Mouse (Mus musculus): ENCODE measurements around the gene 1700022I11Rik. TPM values are rescaled to one million over a fixed set of nuclear protein-coding genes. Genes with fewer than 3 reads are reported as not detected.

Gene 1700022I11Rik
- polyA plus RNA-seq, 1 experiment from 2014 or later, result 0.56 TPM

- peaks cover 22% of the 10 kb centered on the region for H3K36me3 ChIP-seq (ENCODE audit: control insufficient read depth, insufficient read depth, low read length)
- WGBS, result under 1% methylated on average over 38 of the region's 38 CpGs
- peak; percentile 92 for DNase-seq (ENCODE audit: low spot score)
Measured at GRCm38 (mm10) chr4:43031237-43031995, 62.0 kb downstream of the 1700022I11Rik start, which contains the start of gene Stoml2. Gene Stoml2 (minus strand): TSS chr4:43031710.

GRCm38 (mm10) chr4:43032501-43032900 is 63.1 kb downstream of the 1700022I11Rik start:
- H3K4me1 ChIP-seq (ENCODE audit: control insufficient read depth, insufficient read depth, low read length), result peaks cover 10% of the 10 kb centered on the region
- no peaks in the 10 kb centered on the region for H3K27me3 ChIP-seq (ENCODE audit: control insufficient read depth, insufficient read depth, low read length)
- H3K4me3 ChIP-seq (ENCODE audit: low read depth, low read length), result no peak overlapping the region
- H3K9me3 ChIP-seq (ENCODE audit: control insufficient read depth, low read length), result no peaks in the 10 kb centered on the region
- DNase-seq (ENCODE audit: low spot score), result no peak
- ATAC-seq (ENCODE audit: insufficient read depth, low FRiP score, low TSS enrichment), result no peak
- 100% methylated on average over 1 of the region's 1 CpGs for WGBS
- H3K36me3 ChIP-seq (ENCODE audit: control insufficient read depth, insufficient read depth, low read length), result peaks cover 22% of the 10 kb centered on the region
- H3K9ac ChIP-seq (ENCODE audit: low read length), result no peak overlapping the region
- H3K4me2 ChIP-seq (ENCODE audit: low read depth), result no peak overlapping the region
- 0 out of 2 replicates have a peak overlapping the region, but pooled peaks have one; percentile 10 for H3K27ac ChIP-seq (ENCODE audit: low read depth, low read length)

More at GRCm38 (mm10) chr4:43031237-43031995, 62.0 kb downstream of the 1700022I11Rik start, which contains the start of gene Stoml2:
- Histone ChIP-seq H3K27me3 (ENCODE audit: control insufficient read depth, insufficient read depth, low read length) (no peaks in the 10 kb centered on the region), H3K4me2 (ENCODE audit: low read depth) (peak within 1 kb of the TSS; percentile 81), H3K27ac (ENCODE audit: low read depth, low read length) (peak within 1 kb of the TSS; percentile 82), H3K9ac (ENCODE audit: low read length) (peak within 1 kb of the TSS; percentile 90), H3K9me3 (ENCODE audit: control insufficient read depth, low read length) (no peaks in the 10 kb centered on the region), H3K4me1 (ENCODE audit: control insufficient read depth, insufficient read depth, low read length) (peaks cover 10% of the 10 kb centered on the region), H3K4me3 (ENCODE audit: low read depth, low read length) (peak within 1 kb of the TSS; percentile 77)
- peak; percentile 94 for ATAC-seq (ENCODE audit: insufficient read depth, low FRiP score, low TSS enrichment)

Other genes starting within 250 kb of the 1700022I11Rik start
- gene 4930578G10Rik, start 234.1 kb upstream of the 1700022I11Rik start, polyA plus RNA-seq (2014; fragmentation: Nextera tagmentation; extraction: Ambion mirVana), result 1.2 TPM in 1 of 2 replicates, not detected in the other
- not detected in 2 replicates for gene Ccl19, start 213.0 kb upstream of the 1700022I11Rik start, polyA plus RNA-seq (2014; fragmentation: Nextera tagmentation; extraction: Ambion mirVana)
- gene Ccl21a, start 195.6 kb upstream of the 1700022I11Rik start, polyA plus RNA-seq (2014; fragmentation: Nextera tagmentation; extraction: Ambion mirVana), result 0.97 and 1.0 TPM in 2 replicates
- gene Fam205a1, start 115.7 kb upstream of the 1700022I11Rik start, polyA plus RNA-seq (2014; fragmentation: Nextera tagmentation; extraction: Ambion mirVana), result 0.15 TPM in 1 of 2 replicates, not detected in the other
- gene Gm12394, start 112.8 kb upstream of the 1700022I11Rik start, polyA plus RNA-seq (2014; fragmentation: Nextera tagmentation; extraction: Ambion mirVana), result 0.69 and 0.73 TPM in 2 replicates
- 0.55 and 1.4 TPM in 2 replicates for gene Fam205c, start 95.4 kb upstream of the 1700022I11Rik start, polyA plus RNA-seq (2014; fragmentation: Nextera tagmentation; extraction: Ambion mirVana)
- gene Phf24, start 52.9 kb upstream of the 1700022I11Rik start, polyA plus RNA-seq (2014; fragmentation: Nextera tagmentation; extraction: Ambion mirVana), result 2.7 and 3.6 TPM in 2 replicates
- gene Dnajb5, start 19.8 kb upstream of the 1700022I11Rik start, polyA plus RNA-seq (2014; fragmentation: Nextera tagmentation; extraction: Ambion mirVana), result 21.3 and 21.5 TPM in 2 replicates
- 664 and 691 TPM in 2 replicates for gene Vcp, start 30.9 kb downstream of the 1700022I11Rik start, polyA plus RNA-seq (2014; fragmentation: Nextera tagmentation; extraction: Ambion mirVana)
- gene Fancg, start 40.9 kb downstream of the 1700022I11Rik start, polyA plus RNA-seq (2014; fragmentation: Nextera tagmentation; extraction: Ambion mirVana), result 17.3 and 19.3 TPM in 2 replicates
- gene Pigo, start 56.2 kb downstream of the 1700022I11Rik start, polyA plus RNA-seq (2014; fragmentation: Nextera tagmentation; extraction: Ambion mirVana), result 20.4 and 23.1 TPM in 2 replicates
- 360 and 370 TPM in 2 replicates for gene Stoml2, start 62.1 kb downstream of the 1700022I11Rik start, polyA plus RNA-seq (2014; fragmentation: Nextera tagmentation; extraction: Ambion mirVana)
- 18.1 and 19.0 TPM in 2 replicates for gene Fam214b, start 76.6 kb downstream of the 1700022I11Rik start, polyA plus RNA-seq (2014; fragmentation: Nextera tagmentation; extraction: Ambion mirVana)
- gene Unc13b, start 89.3 kb downstream of the 1700022I11Rik start, polyA plus RNA-seq (2014; fragmentation: Nextera tagmentation; extraction: Ambion mirVana), result 16.1 and 18.9 TPM in 2 replicates

All from neural tube, embryonic 11.5 days (tissue).